Mouse (Mus musculus): Measurements from ENCODE around the gene ccdc198. TPM values are rescaled to one million over a fixed set of nuclear protein-coding genes. Genes with fewer than 3 reads are reported as not detected.
"Not testable (repeated sequence)": the region's sequence is repeated elsewhere in the genome, so short reads cannot be mapped to it uniquely, and the experiment has no call there.

Gene ccdc198
- polyA plus RNA-seq, 1 experiment from 2014 or later = not detected

- not testable (repeated sequence) for H3K9me3 ChIP-seq (ENCODE audit: control insufficient read depth, low read length); H3K9ac ChIP-seq (ENCODE audit: low read depth, low read length); ATAC-seq (ENCODE audit: low read depth); H3K36me3 ChIP-seq (ENCODE audit: control insufficient read depth, insufficient read depth, low read length); H3K27me3 ChIP-seq (replicated peaks; ENCODE audit: control insufficient read depth, insufficient read depth, low read length); H3K27ac ChIP-seq (replicated peaks; ENCODE audit: low read depth, low read length); H3K4me1 ChIP-seq (ENCODE audit: control insufficient read depth, insufficient read depth, low read length); H3K4me3 ChIP-seq (ENCODE audit: low read depth, low read length); DNase-seq (ENCODE audit: low spot score); H3K4me2 ChIP-seq (ENCODE audit: low read depth, low read length)
- 87% methylated on average over 4 of the region's 4 CpGs for WGBS
Measured at GRCm38 (mm10) chr14:49219466-49220022, 25.7 kb downstream of the ccdc198 start.

GRCm38 (mm10) chr14:49218677-49219076 is 26.6 kb downstream of the ccdc198 start:
- ATAC-seq (ENCODE audit: low read depth) (no peak), DNase-seq (ENCODE audit: low spot score) (no peak)
- WGBS = 66% methylated on average over 7 of the region's 7 CpGs
- Histone ChIP-seq H3K27ac (replicated peaks; ENCODE audit: low read depth, low read length) (no peak overlapping the region), H3K9me3 (ENCODE audit: control insufficient read depth, low read length) (no peaks in the 10 kb centered on the region), H3K36me3 (ENCODE audit: control insufficient read depth, insufficient read depth, low read length) (no peaks in the 10 kb centered on the region), H3K27me3 (replicated peaks; ENCODE audit: control insufficient read depth, insufficient read depth, low read length) (no peaks in the 10 kb centered on the region), H3K4me2 (ENCODE audit: low read depth, low read length) (no peak overlapping the region), H3K4me1 (ENCODE audit: control insufficient read depth, insufficient read depth, low read length) (no peaks in the 10 kb centered on the region), H3K4me3 (ENCODE audit: low read depth, low read length) (no peak overlapping the region), H3K9ac (ENCODE audit: low read depth, low read length) (no peak overlapping the region)

DNA sequence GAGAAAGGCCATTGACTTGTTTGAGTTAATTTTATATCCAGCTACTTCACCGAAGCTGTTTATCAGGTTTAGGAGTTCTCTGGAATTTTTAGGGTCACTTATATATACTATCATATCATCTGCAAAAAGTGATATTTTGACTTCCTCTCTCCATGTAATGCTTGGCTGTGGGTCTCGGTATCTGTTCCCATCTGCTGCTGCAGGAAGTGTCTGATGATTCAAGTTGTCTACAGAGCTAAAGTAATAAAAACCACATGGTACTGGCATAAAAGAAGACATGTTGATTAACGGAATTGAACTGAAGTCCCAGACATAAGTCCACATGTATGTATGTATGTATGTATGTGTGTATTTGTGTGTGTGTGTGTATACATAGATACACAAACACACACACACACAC is 35.1 kb downstream of the ccdc198 start:
- H3K4me1 ChIP-seq (ENCODE audit: control insufficient read depth, insufficient read depth, low read length); H3K4me3 ChIP-seq (ENCODE audit: low read depth, low read length); ATAC-seq (ENCODE audit: low read depth); H3K27ac ChIP-seq (replicated peaks; ENCODE audit: low read depth, low read length); H3K4me2 ChIP-seq (ENCODE audit: low read depth, low read length); H3K9ac ChIP-seq (ENCODE audit: low read depth, low read length); DNase-seq (ENCODE audit: low spot score); H3K36me3 ChIP-seq (ENCODE audit: control insufficient read depth, insufficient read depth, low read length); H3K27me3 ChIP-seq (replicated peaks; ENCODE audit: control insufficient read depth, insufficient read depth, low read length); H3K9me3 ChIP-seq (ENCODE audit: control insufficient read depth, low read length): not testable (repeated sequence)
- 69% methylated on average over 3 of the region's 3 CpGs for WGBS

DNA sequence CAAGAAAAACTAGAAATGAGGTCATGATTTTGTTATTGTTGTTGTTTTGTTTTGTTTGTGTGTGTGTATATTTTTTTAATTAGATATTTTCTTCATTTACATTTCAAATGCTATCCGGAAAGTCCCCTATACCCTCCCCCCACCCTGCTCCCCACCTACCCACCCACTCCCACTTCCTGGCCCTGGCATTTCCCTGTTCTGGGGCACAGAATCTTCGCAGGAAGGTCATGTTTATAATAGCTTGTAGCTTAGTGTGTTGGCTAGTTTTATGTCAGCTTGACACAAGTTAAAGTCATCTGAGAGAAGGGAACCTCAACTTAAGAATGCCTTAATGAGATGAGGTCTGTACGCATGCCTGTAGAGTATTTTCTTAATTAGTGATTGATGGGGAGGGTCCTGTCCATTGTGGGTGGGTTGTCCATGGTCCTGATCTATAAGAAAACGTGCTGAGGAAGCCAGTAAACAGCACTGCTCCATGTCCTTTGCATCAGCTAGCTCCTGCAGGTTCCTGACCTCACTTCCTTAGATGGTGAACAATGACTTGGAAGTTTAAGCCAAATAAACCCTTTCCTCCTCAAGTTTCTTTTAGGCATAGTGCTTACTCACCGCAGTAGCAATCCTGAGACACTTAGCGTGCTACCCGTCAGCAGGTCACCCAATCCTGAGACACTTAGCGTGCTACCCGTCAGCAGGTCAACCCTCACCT is 44.0 kb downstream of the ccdc198 start:
- DNase-seq (ENCODE audit: low spot score) = no peak
- Histone ChIP-seq H3K27ac (replicated peaks; ENCODE audit: low read depth, low read length) (no peak overlapping the region), H3K4me1 (ENCODE audit: control insufficient read depth, insufficient read depth, low read length) (no peaks in the 10 kb centered on the region), H3K4me2 (ENCODE audit: low read depth, low read length) (no peak overlapping the region), H3K27me3 (replicated peaks; ENCODE audit: control insufficient read depth, insufficient read depth, low read length) (no peaks in the 10 kb centered on the region), H3K4me3 (ENCODE audit: low read depth, low read length) (no peak overlapping the region), H3K36me3 (ENCODE audit: control insufficient read depth, insufficient read depth, low read length) (no peaks in the 10 kb centered on the region), H3K9ac (ENCODE audit: low read depth, low read length) (no peak overlapping the region), H3K9me3 (ENCODE audit: control insufficient read depth, low read length) (no peaks in the 10 kb centered on the region)
- ATAC-seq (ENCODE audit: low read depth) = no peak
- WGBS = 75% methylated on average over 9 of the region's 9 CpGs

GRCm38 (mm10) chr14:49197031-49197527 is 48.2 kb downstream of the ccdc198 start:
- H3K4me2 ChIP-seq (ENCODE audit: low read depth, low read length) = no peak overlapping the region
- no peak overlapping the region for H3K27ac ChIP-seq (replicated peaks; ENCODE audit: low read depth, low read length)
- no peaks in the 10 kb centered on the region for H3K27me3 ChIP-seq (replicated peaks; ENCODE audit: control insufficient read depth, insufficient read depth, low read length)
- H3K9ac ChIP-seq (ENCODE audit: low read depth, low read length) = no peak overlapping the region
- no peak overlapping the region for H3K4me3 ChIP-seq (ENCODE audit: low read depth, low read length)
- ATAC-seq (ENCODE audit: low read depth) (no peak), DNase-seq (ENCODE audit: low spot score) (no peak)
- H3K4me1 ChIP-seq (ENCODE audit: control insufficient read depth, insufficient read depth, low read length) = no peaks in the 10 kb centered on the region
- no peaks in the 10 kb centered on the region for H3K36me3 ChIP-seq (ENCODE audit: control insufficient read depth, insufficient read depth, low read length)
- 78% methylated on average over 2 of the region's 2 CpGs for WGBS
- H3K9me3 ChIP-seq (ENCODE audit: control insufficient read depth, low read length) = no peaks in the 10 kb centered on the region

DNA sequence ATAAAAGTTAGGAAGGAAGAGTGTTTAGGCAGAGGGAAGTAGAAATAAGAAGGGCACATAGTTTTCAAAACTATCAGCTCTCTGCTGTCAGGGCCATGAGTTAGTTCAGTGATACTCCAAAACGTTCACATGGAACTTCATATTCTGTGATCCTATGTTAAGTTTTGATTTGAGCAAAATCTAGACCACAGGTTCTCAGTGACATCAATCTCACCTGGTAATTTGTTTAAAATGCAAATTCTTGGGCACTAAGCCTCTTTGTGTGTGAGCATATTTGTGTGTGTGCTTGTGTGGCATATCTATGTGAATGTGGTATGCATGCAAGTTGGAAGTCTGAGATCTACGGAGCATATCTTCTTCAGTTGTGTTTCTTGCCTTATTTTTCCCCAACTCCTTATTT is 59.0 kb downstream of the ccdc198 start:
- no peak for ATAC-seq (ENCODE audit: low read depth)
- DNase-seq (ENCODE audit: low spot score) = no peak
- Histone ChIP-seq H3K27me3 (replicated peaks; ENCODE audit: control insufficient read depth, insufficient read depth, low read length) (no peaks in the 10 kb centered on the region), H3K36me3 (ENCODE audit: control insufficient read depth, insufficient read depth, low read length) (peaks cover 61% of the 10 kb centered on the region), H3K27ac (replicated peaks; ENCODE audit: low read depth, low read length) (no peak overlapping the region), H3K4me1 (ENCODE audit: control insufficient read depth, insufficient read depth, low read length) (no peaks in the 10 kb centered on the region), H3K4me3 (ENCODE audit: low read depth, low read length) (no peak overlapping the region), H3K4me2 (ENCODE audit: low read depth, low read length) (no peak overlapping the region), H3K9me3 (ENCODE audit: control insufficient read depth, low read length) (no peaks in the 10 kb centered on the region), H3K9ac (ENCODE audit: low read depth, low read length) (no peak overlapping the region)
- WGBS = 98% methylated on average over 2 of the region's 2 CpGs

DNA sequence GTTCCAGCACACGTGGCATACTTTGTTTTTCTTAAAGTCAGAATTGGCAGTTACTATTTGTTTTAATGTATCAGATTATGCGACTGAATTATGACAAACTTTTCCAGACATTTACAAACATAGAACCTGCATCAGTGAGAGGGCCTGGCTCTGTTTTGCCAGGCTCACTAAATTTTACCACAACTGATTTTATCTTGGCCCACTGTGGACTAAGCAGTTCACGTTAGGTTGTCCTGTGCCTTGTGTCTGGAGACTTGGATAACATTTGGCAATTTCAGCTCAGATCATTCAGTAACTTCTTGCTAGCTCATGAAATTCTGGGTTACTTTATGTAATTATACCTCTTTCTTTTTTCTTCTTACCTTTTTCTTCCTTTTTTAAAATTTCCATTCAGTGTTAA is 65.5 kb downstream of the ccdc198 start:
- Histone ChIP-seq H3K27ac (replicated peaks; ENCODE audit: low read depth, low read length) (no peak overlapping the region), H3K4me2 (ENCODE audit: low read depth, low read length) (no peak overlapping the region), H3K4me1 (ENCODE audit: control insufficient read depth, insufficient read depth, low read length) (peaks cover 4% of the 10 kb centered on the region; the same call in 1 of the 2 replicates), H3K9me3 (ENCODE audit: control insufficient read depth, low read length) (no peaks in the 10 kb centered on the region), H3K36me3 (ENCODE audit: control insufficient read depth, insufficient read depth, low read length) (peaks cover 35% of the 10 kb centered on the region), H3K4me3 (ENCODE audit: low read depth, low read length) (no peak overlapping the region), H3K9ac (ENCODE audit: low read depth, low read length) (no peak overlapping the region), H3K27me3 (replicated peaks; ENCODE audit: control insufficient read depth, insufficient read depth, low read length) (no peaks in the 10 kb centered on the region)
- no peak for DNase-seq (ENCODE audit: low spot score)
- WGBS = 73% methylated on average over 3 of the region's 3 CpGs
- no peak for ATAC-seq (ENCODE audit: low read depth)

DNA sequence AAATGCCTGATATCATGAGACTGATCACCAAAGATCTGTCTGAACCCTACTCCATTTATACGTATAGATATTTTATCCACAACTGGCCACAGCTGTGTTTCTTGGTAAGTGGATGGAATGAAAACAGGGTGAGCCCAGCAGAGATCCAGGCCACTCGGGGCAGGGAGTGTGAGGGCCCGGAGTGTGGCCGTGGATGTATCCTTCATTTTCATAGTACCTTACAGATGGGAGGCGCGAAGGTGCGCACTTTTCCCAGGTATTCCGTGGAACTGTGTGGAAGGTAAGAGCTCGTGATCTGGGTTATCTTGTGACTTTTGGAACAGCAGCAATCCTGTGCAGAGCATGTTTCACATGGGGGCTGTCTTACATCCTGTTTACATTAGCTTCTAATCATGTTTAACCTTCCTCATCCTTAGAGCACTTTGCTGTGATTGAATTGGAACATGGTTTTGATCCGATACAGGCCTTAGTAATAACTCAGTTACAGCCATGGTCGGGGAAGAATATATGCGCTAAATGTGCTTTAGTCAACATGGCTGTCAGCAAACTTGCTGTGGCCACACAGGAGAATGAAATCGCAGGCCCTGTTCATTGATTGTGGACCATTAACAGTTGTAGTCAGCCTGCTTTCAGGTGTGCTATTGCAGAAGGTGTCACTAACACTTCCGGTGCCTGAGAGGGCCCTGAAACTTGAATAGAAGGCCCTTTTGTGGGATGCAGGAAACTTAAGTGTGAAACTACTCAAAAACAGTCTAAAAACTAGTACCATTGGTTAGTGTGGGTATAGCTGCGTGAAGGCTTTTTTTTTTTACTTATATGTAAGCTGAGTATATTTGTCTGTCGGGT is 71.8 kb downstream of the ccdc198 start:
- H3K27ac ChIP-seq (replicated peaks; ENCODE audit: low read depth, low read length) = peak overlapping the region; percentile 75; the same call in 1 of the 2 replicates
- no peaks in the 10 kb centered on the region for H3K27me3 ChIP-seq (replicated peaks; ENCODE audit: control insufficient read depth, insufficient read depth, low read length)
- ATAC-seq (ENCODE audit: low read depth) = no peak
- peak overlapping the region; percentile 94 for H3K4me3 ChIP-seq (ENCODE audit: low read depth, low read length)
- H3K4me1 ChIP-seq (ENCODE audit: control insufficient read depth, insufficient read depth, low read length) = peaks cover 19% of the 10 kb centered on the region
- 48% methylated on average over 16 of the region's 16 CpGs for WGBS
- peak overlapping the region; percentile 95 for H3K9ac ChIP-seq (ENCODE audit: low read depth, low read length)
- 0 out of 2 replicates have a peak, but pooled peaks cover 8% of the 10 kb centered on the region for H3K36me3 ChIP-seq (ENCODE audit: control insufficient read depth, insufficient read depth, low read length)
- DNase-seq (ENCODE audit: low spot score) = no peak
- H3K4me2 ChIP-seq (ENCODE audit: low read depth, low read length) = peak overlapping the region; percentile 94
- no peaks in the 10 kb centered on the region for H3K9me3 ChIP-seq (ENCODE audit: control insufficient read depth, low read length)

Data from embryonic facial prominence, embryonic 14.5 days (tissue).